Mouse (Mus musculus) ES-E14 (cell line): Measurements from ENCODE around the gene Defb23.

Source experiments
- CHD2 ChIP-seq: IDR thresholded peaks from 2 replicates; pipeline ENCODE4 v1.6.1; 2014; ENCODE audit warnings: mild to moderate bottlenecking, low read depth, low read length, inconsistent platforms
- HCFC1 ChIP-seq: IDR thresholded peaks from 2 replicates; pipeline ENCODE4 v1.6.1; 2012; ENCODE audit warnings: low read length, inconsistent platforms, borderline replicate concordance; ENCODE audit not compliant: insufficient read depth
- MAFK ChIP-seq: IDR thresholded peaks from 2 replicates; pipeline ENCODE4 v1.6.1; 2014; ENCODE audit warnings: mild to moderate bottlenecking, low read depth, low read length, inconsistent platforms; ENCODE audit not compliant: insufficient read depth
- ZC3H11A ChIP-seq: IDR thresholded peaks from 2 replicates; pipeline ENCODE4 v1.6.1; 2012; ENCODE audit warnings: low read depth, mild to moderate bottlenecking, inconsistent platforms, low read length, borderline replicate concordance
- ZNF384 ChIP-seq: IDR thresholded peaks from 2 replicates; pipeline ENCODE4 v1.6.1; 2012; ENCODE audit warnings: low read depth, low read length, inconsistent platforms

- TF ChIP-seq CHD2, result no peak
- no peak for TF ChIP-seq ZNF384
- TF ChIP-seq MAFK, result no peak
- no peak for TF ChIP-seq ZC3H11A
- no peak for TF ChIP-seq HCFC1
Measured at GRCm38 (mm10) chr2:152447461-152447860, 17.0 kb downstream of the Defb23 start.
